Mouse (Mus musculus) intestine, postnatal 0 days (tissue): ENCODE measurements around the gene Sardh. TPM values are rescaled to one million over a fixed set of nuclear protein-coding genes. Genes with fewer than 3 reads are reported as not detected.

ENCODE experiments used
- ATAC-seq: fragments of 200-750 bp; cut with Nextera tagmentation; 2 replicates; pipeline ENCODE4 v1.8.0; 2017; ENCODE audit warnings: mild to moderate bottlenecking, moderate TSS enrichment, moderate library complexity
- H3K27ac ChIP-seq: fragments of 300-500 bp; sonication (generic); 2 replicates; pipeline ENCODE4 v1.5.1; 2014; ENCODE audit warnings: mild to moderate bottlenecking, low read depth, low read length, moderate library complexity
- H3K27me3 ChIP-seq: fragments of 300-500 bp; sonication (generic); replicated peaks from 2 replicates; pipeline ENCODE4 v1.6.1; 2014; ENCODE audit warnings: low read length, mixed read lengths; ENCODE audit not compliant: control insufficient read depth, insufficient read depth
- H3K36me3 ChIP-seq: fragments of 300-500 bp; sonication (generic); 2 replicates; pipeline ENCODE4 v1.6.1; 2014; ENCODE audit warnings: mild to moderate bottlenecking, moderate library complexity; ENCODE audit not compliant: control insufficient read depth, insufficient read depth
- H3K4me1 ChIP-seq: fragments of 300-500 bp; sonication (generic); replicated peaks from 2 replicates; pipeline ENCODE4 v1.6.1; 2014; ENCODE audit warnings: antibody characterized with exemption, low read length, mixed read lengths; ENCODE audit not compliant: control insufficient read depth, insufficient read depth
- H3K4me2 ChIP-seq: fragments of 300-500 bp; sonication (generic); replicated peaks from 2 replicates; pipeline ENCODE4 v1.6.1; 2014; ENCODE audit warnings: low read depth, mild to moderate bottlenecking, moderate library complexity
- H3K4me3 ChIP-seq: fragments of 300-500 bp; sonication (generic); 2 replicates; pipeline ENCODE4 v1.5.1; 2014; ENCODE audit warnings: low read depth, low read length
- H3K9ac ChIP-seq: fragments of 300-500 bp; sonication (generic); 2 replicates; pipeline ENCODE4 v1.6.1; 2014; ENCODE audit warnings: mild to moderate bottlenecking, low read depth, low read length
- H3K9me3 ChIP-seq: fragments of 300-500 bp; sonication (generic); 2 replicates; pipeline ENCODE4 v1.6.1; 2016; ENCODE audit warnings: mixed run types; ENCODE audit not compliant: control insufficient read depth
- CTCF ChIP-seq: sonication (generic); IDR thresholded peaks from 2 replicates; pipeline ENCODE4 v1.5.1; 2016; ENCODE audit warnings: low read depth, mild to moderate bottlenecking, control low read depth, antibody characterized with exemption, moderate library complexity
- WGBS: fragments of 180-500 bp; shearing (Covaris S2); extraction: QIAGEN DNeasy Blood & Tissue Kit; methylation state at CpG from one replicate; pipeline ENCODE4 v1.1.7; 2014; 5-methylcytosine and 5-hydroxymethylcytosine counted together
- polyA plus RNA-seq: library from polyadenylated mRNA; unstranded; fragments of >200 nt; fragmentation: Nextera tagmentation; extraction: Ambion mirVana; gene quantifications from 2 replicates; pipeline ENCODE4 v1.2.1, GENCODE M21; 2015

Gene Sardh
- polyA plus RNA-seq, 1 experiment from 2014 or later = 3.1 TPM

DNA sequence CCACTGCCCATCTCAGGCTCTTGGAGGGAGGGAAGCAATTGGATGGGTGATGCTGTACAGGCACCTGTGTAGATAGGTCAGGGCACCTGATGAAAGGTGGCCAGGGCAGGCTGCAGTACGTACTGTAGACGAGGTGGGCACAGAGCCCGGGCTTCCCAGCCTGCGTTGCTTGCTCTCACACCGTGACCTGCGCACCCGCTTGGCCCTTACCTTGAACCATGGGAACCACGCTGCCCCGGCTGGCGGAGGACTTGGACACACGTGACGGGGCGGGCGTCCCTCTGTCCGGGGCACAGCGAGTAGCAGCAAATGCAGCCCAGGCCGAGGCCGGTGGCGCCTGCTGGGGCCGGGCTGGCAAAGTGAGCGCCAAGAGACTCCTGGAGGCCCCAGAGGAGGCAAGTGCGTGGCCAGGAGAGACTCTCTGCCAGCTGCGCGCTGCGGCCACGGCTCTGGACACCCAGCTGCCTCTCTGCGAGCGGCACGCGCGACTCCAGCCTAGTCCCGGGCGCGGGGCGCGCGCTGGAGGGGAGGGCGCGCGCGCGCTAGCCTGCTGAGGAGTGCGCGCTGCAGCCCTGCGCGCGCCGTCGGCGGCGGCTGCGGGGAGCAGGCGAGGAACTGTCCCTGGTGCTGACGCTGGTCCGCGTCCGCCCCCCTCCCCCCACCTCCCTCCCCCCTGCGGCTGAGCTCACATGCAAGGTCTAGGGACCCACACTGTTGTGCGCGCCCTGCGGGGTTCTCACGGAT is 106.0 kb downstream of the Sardh start, which contains the start of gene Fam163b:
Fam163b (minus strand) TSS at position 542 of the 744 bp plus-strand sequence.
- WGBS = 2% methylated on average over 42 of the region's 62 CpGs
- peak within 1 kb of the TSS; percentile 58 for H3K4me2 ChIP-seq
- no peak for ATAC-seq
- H3K9ac ChIP-seq = no peak within 1 kb of the TSS
- H3K27ac ChIP-seq = no peak within 1 kb of the TSS
- TF ChIP-seq CTCF = no peak
- no peaks in the 10 kb centered on the region for H3K36me3 ChIP-seq
- no peaks in the 10 kb centered on the region for H3K4me1 ChIP-seq
- no peak within 1 kb of the TSS; the same call in 1 of the 2 replicates for H3K4me3 ChIP-seq
- no peaks in the 10 kb centered on the region for H3K9me3 ChIP-seq
- peaks cover 9% of the 10 kb centered on the region for H3K27me3 ChIP-seq

Other genes starting within 250 kb of the Sardh start
- 41.5 and 42.8 TPM in 2 replicates for gene Cacfd1, start 238.4 kb downstream of the Sardh start, polyA plus RNA-seq
- 0.59 and 0.93 TPM in 2 replicates for gene Slc2a6, start 220.3 kb downstream of the Sardh start, polyA plus RNA-seq
- not detected in 2 replicates for gene Mymk, start 176.2 kb downstream of the Sardh start, polyA plus RNA-seq
- gene Adamtsl2, start 169.0 kb downstream of the Sardh start, polyA plus RNA-seq = 1.0 and 1.3 TPM in 2 replicates
- 0.10 TPM in 2 replicates for gene Fam163b, start 105.8 kb downstream of the Sardh start, polyA plus RNA-seq
- gene Dbh, start 83.1 kb downstream of the Sardh start, polyA plus RNA-seq = 0.65 and 0.84 TPM in 2 replicates
- gene Vav2, start 178.7 kb upstream of the Sardh start, polyA plus RNA-seq = 5.4 and 6.8 TPM in 2 replicates
- 1.5 and 1.8 TPM in 2 replicates for gene Brd3os, start 194.0 kb upstream of the Sardh start, polyA plus RNA-seq